Mouse (Mus musculus) kidney, postnatal 0 days (tissue): Measurements from ENCODE around the gene Plxnb2. TPM values are rescaled to one million over a fixed set of nuclear protein-coding genes. Genes with fewer than 3 reads are reported as not detected.

Experiments
- ATAC-seq: fragments of 200-750 bp; cut with Nextera tagmentation; replicated peaks from 2 replicates; pipeline ENCODE4 v1.8.0; 2017; ENCODE audit warnings: low read depth, moderate number of reproducible peaks, moderate TSS enrichment, moderate library complexity; ENCODE audit not compliant: low FRiP score
- DNase-seq: peaks from one replicate; pipeline ENCODE4 v3.0.0-alpha.2; 2016; ENCODE audit warnings: low spot score
- H3K27ac ChIP-seq: fragments of 300-500 bp; sonication (generic); 2 replicates; pipeline ENCODE4 v1.5.1; 2014; ENCODE audit warnings: mild to moderate bottlenecking
- H3K27me3 ChIP-seq: fragments of 300-500 bp; sonication (generic); 2 replicates; pipeline ENCODE4 v1.6.1; 2014; ENCODE audit warnings: low read length, mixed read lengths; ENCODE audit not compliant: insufficient read depth
- H3K36me3 ChIP-seq: fragments of 300-500 bp; sonication (generic); 2 replicates; pipeline ENCODE4 v1.6.1; 2014; ENCODE audit warnings: low read length, mixed read lengths; ENCODE audit not compliant: insufficient read depth
- H3K4me1 ChIP-seq: fragments of 300-500 bp; sonication (generic); replicated peaks from 2 replicates; pipeline ENCODE4 v1.6.1; 2014; ENCODE audit warnings: antibody characterized with exemption, low read length, mixed read lengths; ENCODE audit not compliant: insufficient read depth
- H3K4me2 ChIP-seq: fragments of 300-500 bp; sonication (generic); 2 replicates; pipeline ENCODE4 v1.6.1; 2014; ENCODE audit warnings: mild to moderate bottlenecking, low read length, moderate library complexity, mixed read lengths
- H3K4me3 ChIP-seq: fragments of 300-500 bp; sonication (generic); replicated peaks from 2 replicates; pipeline ENCODE4 v1.5.1; 2014; ENCODE audit warnings: low read depth, low read length
- H3K9ac ChIP-seq: fragments of 300-500 bp; sonication (generic); 2 replicates; pipeline ENCODE4 v1.6.1; 2014; ENCODE audit warnings: low read depth, low read length
- H3K9me3 ChIP-seq: fragments of 300-500 bp; sonication (generic); replicated peaks from 2 replicates; pipeline ENCODE4 v1.6.1; 2016; ENCODE audit warnings: low read length, inconsistent platforms, mixed read lengths
- CTCF ChIP-seq: IDR thresholded peaks from 2 replicates; pipeline ENCODE4 v1.5.1; 2016; ENCODE audit warnings: antibody characterized with exemption, low read depth, mild to moderate bottlenecking, moderate library complexity
- WGBS: fragments of 180-500 bp; shearing (Covaris S2); extraction: QIAGEN DNeasy Blood & Tissue Kit; methylation state at CpG from one replicate; pipeline ENCODE4 v1.1.7; 2014; 5-methylcytosine and 5-hydroxymethylcytosine counted together
- polyA plus RNA-seq: library from polyadenylated mRNA; unstranded; fragments of >200 nt; fragmentation: Nextera tagmentation; extraction: Ambion mirVana; gene quantifications from 2 replicates; pipeline ENCODE4 v1.2.1, GENCODE M21; 2015

Plxnb2 gene
- polyA plus RNA-seq, 1 experiment from 2014 or later = 126 TPM

DNA sequence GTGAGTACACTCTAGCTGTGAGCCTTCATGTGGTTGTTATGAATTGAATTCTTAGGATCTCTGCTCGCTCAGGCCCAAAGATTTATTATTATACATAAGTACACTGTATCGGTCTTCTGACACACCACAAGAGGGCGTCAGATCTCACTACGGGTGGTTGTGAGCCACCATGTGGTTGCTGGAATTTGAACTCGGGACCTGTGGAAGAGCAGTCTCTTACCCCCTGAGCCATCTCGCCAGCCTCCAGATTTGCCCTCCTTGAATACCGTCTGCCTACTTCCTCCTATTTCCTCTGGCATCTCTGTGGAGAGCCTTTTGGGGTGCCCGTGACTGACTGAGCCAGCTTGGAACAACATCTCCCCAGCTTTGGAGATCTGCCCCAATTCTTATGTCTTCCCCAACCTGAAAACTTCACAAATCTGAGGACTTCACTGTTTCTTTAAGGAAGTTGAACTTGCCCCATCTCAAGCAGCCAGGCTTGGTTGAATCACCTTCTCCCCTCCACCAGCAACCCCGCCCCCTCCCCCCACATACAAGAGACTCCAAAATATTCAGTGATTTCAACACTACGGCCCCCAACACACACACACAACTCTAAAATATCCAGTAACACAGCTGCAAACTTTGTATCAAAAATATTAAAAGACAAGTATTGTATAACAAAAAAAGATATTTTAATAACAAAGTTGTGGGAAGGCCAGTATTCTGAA lies 1.1 kb upstream of the Plxnb2 start:
- H3K4me1 ChIP-seq = peaks cover 32% of the 10 kb centered on the region
- H3K9ac ChIP-seq = no peak overlapping the region
- DNase-seq (no peak), ATAC-seq (no peak)
- H3K27me3 ChIP-seq = no peaks in the 10 kb centered on the region
- no peaks in the 10 kb centered on the region for H3K36me3 ChIP-seq
- H3K4me3 ChIP-seq = peak overlapping the region; percentile 65; the same call in 1 of the 2 replicates
- peak overlapping the region; percentile 73 for H3K4me2 ChIP-seq
- H3K9me3 ChIP-seq = no peaks in the 10 kb centered on the region
- peak; percentile 45 for TF ChIP-seq CTCF
- WGBS = 52% methylated on average over 10 of the region's 10 CpGs
- peak overlapping the region; percentile 93 for H3K27ac ChIP-seq

DNA sequence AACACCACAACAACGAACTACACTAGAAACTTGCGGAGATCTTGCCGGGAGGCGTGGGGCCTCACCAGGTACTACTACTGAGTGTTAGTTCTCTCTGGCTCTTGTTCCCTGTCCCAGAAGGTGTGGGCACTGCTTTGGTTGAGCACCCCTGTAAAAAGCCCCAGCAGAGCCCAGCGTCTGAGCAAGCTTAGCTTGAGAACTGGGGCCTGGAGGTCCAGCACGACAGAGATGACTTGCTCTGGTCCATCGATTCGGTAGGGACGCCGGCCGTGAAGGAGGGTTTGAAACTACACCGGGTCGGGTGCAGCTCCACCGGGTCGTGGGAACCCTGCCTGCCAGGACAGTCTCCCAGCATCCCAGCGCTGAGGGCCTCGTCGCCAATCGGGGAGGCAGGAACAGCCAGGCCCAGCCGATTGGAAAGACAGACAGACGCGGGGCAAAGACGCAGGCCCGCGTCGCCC lies 477 bp downstream of the Plxnb2 start:
- peak overlapping the region; percentile 65 for H3K4me3 ChIP-seq
- TF ChIP-seq CTCF = no peak
- WGBS = under 1% methylated on average over 26 of the region's 26 CpGs
- no peaks in the 10 kb centered on the region for H3K27me3 ChIP-seq
- peak overlapping the region; percentile 73 for H3K9ac ChIP-seq
- H3K4me2 ChIP-seq = peak overlapping the region; percentile 73
- no peaks in the 10 kb centered on the region for H3K9me3 ChIP-seq
- H3K27ac ChIP-seq = peak overlapping the region; percentile 93
- DNase-seq (no peak), ATAC-seq (peak; percentile 3)
- no peaks in the 10 kb centered on the region for H3K36me3 ChIP-seq
- peaks cover 45% of the 10 kb centered on the region for H3K4me1 ChIP-seq

- Histone ChIP-seq H3K9ac (peak overlapping the region; percentile 73), H3K4me3 (peak overlapping the region; percentile 65), H3K9me3 (no peaks in the 10 kb centered on the region), H3K27ac (peak overlapping the region; percentile 93), H3K36me3 (no peaks in the 10 kb centered on the region), H3K27me3 (no peaks in the 10 kb centered on the region), H3K4me1 (peaks cover 50% of the 10 kb centered on the region), H3K4me2 (peak overlapping the region; percentile 73)
- DNase-seq = no peak
- WGBS = under 1% methylated on average over 6 of the region's 6 CpGs
- TF ChIP-seq CTCF = no peak
- ATAC-seq = no peak
Observed at GRCm38 (mm10) chr15:89179630-89179964, 991 bp downstream of the Plxnb2 start.

DNA sequence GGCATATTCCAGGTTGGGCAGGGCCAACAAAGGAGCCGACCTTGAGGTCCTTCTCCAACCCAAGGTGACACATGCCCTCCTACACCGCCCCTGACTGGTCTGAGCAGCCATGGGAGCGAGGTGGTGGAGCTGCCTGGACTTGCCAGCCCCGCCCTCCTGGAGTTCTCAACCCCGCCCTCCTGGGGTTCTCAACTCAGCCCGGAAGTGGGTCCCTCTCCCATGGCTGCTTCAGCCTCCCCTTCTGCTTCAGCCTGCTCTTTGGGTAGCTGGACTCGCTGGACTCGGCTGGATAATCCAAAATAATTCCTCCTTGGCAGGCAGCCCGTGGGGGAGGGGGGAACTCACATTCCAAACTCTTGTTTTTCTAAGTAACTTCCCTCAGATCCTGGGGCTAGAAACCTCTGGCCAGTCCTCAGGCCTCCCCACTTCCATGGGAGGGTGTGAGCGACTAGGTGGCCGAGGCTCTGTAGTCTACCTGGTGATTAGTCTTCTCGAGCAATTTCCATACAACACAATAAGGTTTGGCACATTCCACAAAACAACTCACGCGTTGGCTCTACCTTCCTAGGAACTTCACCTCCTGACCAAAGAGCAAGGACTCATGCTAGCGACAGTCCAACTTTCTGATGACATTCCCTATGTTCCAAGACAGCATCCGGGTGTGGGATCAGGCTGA lies 1.5 kb downstream of the Plxnb2 start:
- 2% methylated on average over 16 of the region's 16 CpGs for WGBS
- H3K4me3 ChIP-seq = peak overlapping the region; percentile 65
- peak; percentile 93 for DNase-seq

GRCm38 (mm10) chr15:89178260-89178860 lies 2.2 kb downstream of the Plxnb2 start:
- ATAC-seq = no peak
- WGBS = 58% methylated on average over 7 of the region's 7 CpGs
- peak overlapping the region; percentile 93 for H3K27ac ChIP-seq

More for the DNA sequence above, 1.5 kb downstream of the Plxnb2 start:
- Histone ChIP-seq H3K9me3 (no peaks in the 10 kb centered on the region), H3K4me1 (peaks cover 55% of the 10 kb centered on the region), H3K27me3 (no peaks in the 10 kb centered on the region), H3K9ac (peak overlapping the region; percentile 73), H3K27ac (peak overlapping the region; percentile 93), H3K4me2 (peak overlapping the region; percentile 73), H3K36me3 (no peaks in the 10 kb centered on the region)
- ATAC-seq = peak; percentile 79
- TF ChIP-seq CTCF = no peak

DNA sequence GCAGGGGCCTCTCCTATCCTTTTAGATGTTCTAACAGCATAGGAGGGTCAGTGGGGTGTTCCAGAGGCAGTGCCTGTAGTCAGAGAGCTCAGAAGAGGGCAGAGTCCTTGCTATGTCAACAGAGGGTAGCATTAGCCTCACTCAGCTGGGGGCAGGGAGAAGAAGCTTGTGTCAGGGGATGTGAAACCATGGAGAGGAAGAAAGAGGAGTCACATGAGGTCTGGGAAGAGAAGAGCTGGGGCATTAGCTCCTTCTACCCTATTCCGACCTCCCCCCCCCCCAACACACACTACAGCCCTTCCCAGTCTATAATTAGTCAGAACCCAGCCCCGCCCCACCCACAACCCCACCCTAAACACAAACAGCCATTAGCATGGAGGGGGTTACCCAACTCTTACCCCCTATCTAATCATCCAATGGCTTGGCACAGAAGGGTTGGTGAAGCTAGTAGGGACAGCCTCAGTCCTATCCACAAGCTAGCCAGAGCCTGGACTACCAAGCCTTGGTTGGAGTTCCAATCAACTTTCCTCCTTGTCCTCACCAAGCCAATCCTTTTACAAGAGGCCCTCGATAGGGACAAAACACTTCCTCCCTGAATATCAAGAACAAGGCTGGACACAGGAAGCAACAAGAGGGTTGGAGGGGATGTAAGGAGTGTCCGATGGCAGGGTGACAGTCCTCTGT lies 2.9 kb downstream of the Plxnb2 start:
- no peaks in the 10 kb centered on the region for H3K9me3 ChIP-seq
- no peak for TF ChIP-seq CTCF
- H3K4me1 ChIP-seq = peaks cover 64% of the 10 kb centered on the region
- H3K4me3 ChIP-seq = peak overlapping the region; percentile 65; the same call in 1 of the 2 replicates
- WGBS = 46% methylated on average over 4 of the region's 4 CpGs
- peak overlapping the region; percentile 93 for H3K27ac ChIP-seq
- peak overlapping the region; percentile 31; the same call in 1 of the 2 replicates for H3K9ac ChIP-seq
- DNase-seq (no peak), ATAC-seq (no peak)
- peak overlapping the region; percentile 73 for H3K4me2 ChIP-seq
- no peaks in the 10 kb centered on the region for H3K27me3 ChIP-seq
- H3K36me3 ChIP-seq = no peaks in the 10 kb centered on the region

More at GRCm38 (mm10) chr15:89178260-89178860, 2.2 kb downstream of the Plxnb2 start:
- Histone ChIP-seq H3K27me3 (no peaks in the 10 kb centered on the region), H3K36me3 (no peaks in the 10 kb centered on the region), H3K4me3 (peak overlapping the region; percentile 65), H3K4me1 (peaks cover 62% of the 10 kb centered on the region), H3K4me2 (peak overlapping the region; percentile 73), H3K9me3 (no peaks in the 10 kb centered on the region), H3K9ac (peak overlapping the region; percentile 73)
- no peak for DNase-seq
- TF ChIP-seq CTCF = no peak
